Mouse (Mus musculus) CH12.LX (cell line): ENCODE results near the gene Ostm1. TPM values are rescaled to one million over a fixed set of nuclear protein-coding genes. Genes with fewer than 3 reads are reported as not detected.

Source experiments
- DNase-seq: peaks from one replicate; pipeline ENCODE4 v3.0.0-alpha.2; 2013; ENCODE audit errors: extremely low read depth
- H3K27ac ChIP-seq: 2 replicates; pipeline ENCODE4 v1.5.1; 2012; ENCODE audit warnings: low read depth, mild to moderate bottlenecking, control low read depth, moderate library complexity; ENCODE audit not compliant: insufficient read depth
- H3K27me3 ChIP-seq: replicated peaks from 2 replicates; pipeline ENCODE3; 2012; ENCODE audit warnings: inconsistent platforms
- H3K36me3 ChIP-seq, 2 experiments: replicated peaks in 1 of 2; 2 replicates each; pipeline versions ENCODE3 to v1.6.1; 2012; ENCODE audit warnings: inconsistent platforms in 1 of 2, low read length in 1 of 2, mild to moderate bottlenecking in 1 of 2, mixed read lengths in 1 of 2, moderate library complexity in 1 of 2; ENCODE audit not compliant: control insufficient read depth in 1 of 2, insufficient read depth in 1 of 2
- H3K4me1 ChIP-seq, 2 experiments: 2 replicates each; pipeline ENCODE4 v1.6.1; 2012; ENCODE audit warnings: inconsistent platforms in 1 of 2, moderate library complexity in 1 of 2; ENCODE audit not compliant: insufficient read depth in 2 of 2, control insufficient read depth in 1 of 2
- H3K4me2 ChIP-seq: 2 replicates; pipeline ENCODE4 v1.6.1; 2012; ENCODE audit warnings: low read depth, mild to moderate bottlenecking, control low read depth; ENCODE audit not compliant: poor library complexity, insufficient read depth, severe bottlenecking
- H3K4me3 ChIP-seq, 3 experiments: fragments of 150-350 bp in 1 of 3; sonication (generic) in 1 of 3; replicated peaks in 1 of 3; 2 replicates each; pipeline versions ENCODE3 to v1.5.1; 2011 to 2012; ENCODE audit warnings: low read depth in 2 of 3, low read length in 2 of 3, mild to moderate bottlenecking in 2 of 3, moderate library complexity in 2 of 3, control low read depth in 1 of 3, improper control_type of control experiment in 1 of 3, inconsistent platforms in 1 of 3, mixed read lengths in 1 of 3; ENCODE audit not compliant: poor library complexity in 1 of 3
- H3K79me2 ChIP-seq: replicated peaks from 2 replicates; pipeline ENCODE4 v1.6.1; 2012; ENCODE audit warnings: mild to moderate bottlenecking, moderate library complexity; ENCODE audit not compliant: control insufficient read depth, poor library complexity, insufficient read depth, severe bottlenecking; ENCODE audit errors: extremely low read depth
- H3K9ac ChIP-seq: 2 replicates; pipeline ENCODE4 v1.6.1; 2012; ENCODE audit warnings: low read depth, mild to moderate bottlenecking, control low read depth, moderate library complexity; ENCODE audit not compliant: insufficient read depth
- H3K9me3 ChIP-seq: replicated peaks from 2 replicates; pipeline ENCODE3; 2012; ENCODE audit warnings: low read length, inconsistent platforms, mixed read lengths
- BHLHE40 ChIP-seq: IDR thresholded peaks from 2 replicates; pipeline ENCODE4 v1.6.1; 2011; ENCODE audit warnings: mild to moderate bottlenecking, low read depth, low read length, improper control_type of control experiment
- CHD1 ChIP-seq: IDR thresholded peaks from 2 replicates; pipeline ENCODE4 v1.6.1; 2012; ENCODE audit warnings: low read depth, low read length, improper control_type of control experiment, inconsistent platforms
- CHD2 ChIP-seq: IDR thresholded peaks from 2 replicates; pipeline ENCODE4 v1.6.1; 2011; ENCODE audit warnings: low read length, improper control_type of control experiment
- CTCF ChIP-seq, 2 experiments: IDR thresholded peaks in 1 of 2; conservative IDR thresholded peaks in 1 of 2; 2 replicates each; pipeline ENCODE4 v1.5.1; 2011 to 2012; ENCODE audit warnings: low read depth in 2 of 2, low read length in 2 of 2, improper control_type of control experiment in 1 of 2, inconsistent platforms in 1 of 2, mild to moderate bottlenecking in 1 of 2, moderate library complexity in 1 of 2
- E2F4 ChIP-seq: IDR thresholded peaks from 2 replicates; pipeline ENCODE4 v1.6.1; 2011; ENCODE audit warnings: low read depth, low read length, improper control_type of control experiment; ENCODE audit not compliant: insufficient replicate concordance
- ELF1 ChIP-seq: IDR thresholded peaks from 2 replicates; pipeline ENCODE4 v1.6.1; 2014; ENCODE audit warnings: low read depth, mild to moderate bottlenecking, inconsistent platforms, low read length, improper control_type of control experiment
- EP300 ChIP-seq: IDR thresholded peaks from 2 replicates; pipeline ENCODE4 v1.6.1; 2011; ENCODE audit warnings: low read length, improper control_type of control experiment
- ETS1 ChIP-seq: conservative IDR thresholded peaks from 2 replicates; pipeline ENCODE4 v1.6.1; 2012; ENCODE audit warnings: low read depth, mild to moderate bottlenecking, inconsistent platforms, low read length, improper control_type of control experiment, moderate library complexity
- HCFC1 ChIP-seq: IDR thresholded peaks from 2 replicates; pipeline ENCODE4 v1.6.1; 2012; ENCODE audit warnings: low read depth, mild to moderate bottlenecking, inconsistent platforms, low read length, improper control_type of control experiment
- IRF4 ChIP-seq: IDR thresholded peaks from 2 replicates; pipeline ENCODE4 v1.6.1; 2014; ENCODE audit warnings: low read depth, mild to moderate bottlenecking, inconsistent platforms, low read length, improper control_type of control experiment
- JUND ChIP-seq: conservative IDR thresholded peaks from 2 replicates; pipeline ENCODE4 v1.6.1; 2011; ENCODE audit warnings: low read depth, low read length, improper control_type of control experiment
- KAT2A ChIP-seq: IDR thresholded peaks from 2 replicates; pipeline ENCODE4 v1.6.1; 2012; ENCODE audit warnings: low read length, improper control_type of control experiment, inconsistent platforms; ENCODE audit not compliant: insufficient replicate concordance
- MAFK ChIP-seq: IDR thresholded peaks from 2 replicates; pipeline ENCODE4 v1.6.1; 2011; ENCODE audit warnings: low read length, improper control_type of control experiment; ENCODE audit not compliant: insufficient replicate concordance
- MAZ ChIP-seq: IDR thresholded peaks from 2 replicates; pipeline ENCODE4 v1.6.1; 2012; ENCODE audit warnings: low read depth, mild to moderate bottlenecking, inconsistent platforms, low read length, improper control_type of control experiment, moderate library complexity
- MEF2A ChIP-seq: IDR thresholded peaks from 2 replicates; pipeline ENCODE4 v1.6.1; 2014; ENCODE audit warnings: low read depth, mild to moderate bottlenecking, inconsistent platforms, low read length, improper control_type of control experiment, borderline replicate concordance
- NELFE ChIP-seq: IDR thresholded peaks from 2 replicates; pipeline ENCODE4 v1.6.1; 2011; ENCODE audit warnings: low read depth, low read length, improper control_type of control experiment
- NRF1 ChIP-seq: IDR thresholded peaks from 2 replicates; pipeline ENCODE4 v1.6.1; 2014; ENCODE audit warnings: low read depth, mild to moderate bottlenecking, inconsistent platforms, low read length, improper control_type of control experiment, moderate library complexity
- POLR2A ChIP-seq: IDR thresholded peaks from 2 replicates; pipeline ENCODE4 v1.6.1; 2011; ENCODE audit warnings: low read depth, mild to moderate bottlenecking, improper control_type of control experiment, low read length
- RCOR1 ChIP-seq: conservative IDR thresholded peaks from 2 replicates; pipeline ENCODE4 v1.6.1; 2012; ENCODE audit warnings: low read depth, mild to moderate bottlenecking, inconsistent platforms, low read length, improper control_type of control experiment
- SIN3A ChIP-seq: IDR thresholded peaks from 2 replicates; pipeline ENCODE4 v1.6.1; 2012; ENCODE audit warnings: low read length, improper control_type of control experiment, inconsistent platforms
- SMC3 ChIP-seq: IDR thresholded peaks from 2 replicates; pipeline ENCODE4 v1.6.1; 2011; ENCODE audit warnings: low read depth, low read length, improper control_type of control experiment
- TBP ChIP-seq: conservative IDR thresholded peaks from 2 replicates; pipeline ENCODE4 v1.6.1; 2011; ENCODE audit warnings: low read depth, low read length, improper control_type of control experiment
- UBTF ChIP-seq: IDR thresholded peaks from 2 replicates; pipeline ENCODE4 v1.6.1; 2012; ENCODE audit warnings: low read depth, mild to moderate bottlenecking, inconsistent platforms, low read length, improper control_type of control experiment, moderate library complexity
- USF1 ChIP-seq: IDR thresholded peaks from 2 replicates; pipeline ENCODE4 v1.6.1; 2014; ENCODE audit warnings: low read depth, mild to moderate bottlenecking, inconsistent platforms, low read length, improper control_type of control experiment
- ZC3H11A ChIP-seq: IDR thresholded peaks from 2 replicates; pipeline ENCODE4 v1.6.1; 2012; ENCODE audit warnings: low read depth, mild to moderate bottlenecking, inconsistent platforms, low read length, improper control_type of control experiment
- ZKSCAN1 ChIP-seq: IDR thresholded peaks from 2 replicates; pipeline ENCODE4 v1.6.1; 2012; ENCODE audit warnings: low read depth, inconsistent platforms, low read length, improper control_type of control experiment, borderline replicate concordance
- ZNF384 ChIP-seq: IDR thresholded peaks from 2 replicates; pipeline ENCODE4 v1.6.1; 2012; ENCODE audit warnings: low read depth, low read length, improper control_type of control experiment, inconsistent platforms
- dilution Hi-C: fragments of 300-500 bp; cut with MboI; formaldehyde crosslinking; loops from 2 replicates; pipeline ENCODE4 v1.14.3; 2020; ENCODE audit warnings: low sequenced_read_pairs; ENCODE audit not compliant: extremely low pct_unique_long_range_greater_than_20kb, extremely low pct_ligation_motif_present
- in situ Hi-C: fragments of 300-500 bp; cut with MboI; formaldehyde crosslinking; loops from 3 replicates; pipeline ENCODE4 v1.14.3; 2019; ENCODE audit warnings: low sequenced_read_pairs, low pct_ligation_motif_present, low pct_unique_long_range_greater_than_20kb, mixed read lengths
- polyA plus RNA-seq: library from polyadenylated mRNA; unstranded; fragments of >175 nt; gene quantifications from 2 replicates; pipeline ENCODE4 v1.2.1, GENCODE M21; 2012; ENCODE audit warnings: low read depth; ENCODE audit not compliant: insufficient read length
- total RNA-seq, 2 experiments: library from RNA; depleted of rRNA; stranded (reverse); fragments of 300-350 nt in 1 of 2; fragments of >200 nt in 1 of 2; gene quantifications; 2 replicates each; pipeline ENCODE4 v1.2.3; 2012 to 2014

The Ostm1 gene
- total and polyA plus RNA-seq, 3 experiments: 19.4 to 30.2 (median 19.4) TPM

- Histone ChIP-seq H3K36me3 (no peaks in the 10 kb centered on the region), H3K9me3 (no peaks in the 10 kb centered on the region), H3K9ac (no peak overlapping the region), H3K27ac (no peak overlapping the region)
- DNase-seq: no peak
- in situ Hi-C loops: loop anchor here (10.0 kb wide), 1 partner anchor 328 kb away; no protein-coding TSS in a partner anchor
- no peak for TF ChIP-seq UBTF
- TF ChIP-seq NRF1: no peak
- no peak for TF ChIP-seq EP300
- no peak for TF ChIP-seq KAT2A
- TF ChIP-seq IRF4: no peak
- no peak for TF ChIP-seq MAFK
- TF ChIP-seq ZKSCAN1: no peak
- TF ChIP-seq SMC3: no peak
- no peak for TF ChIP-seq JUND
- TF ChIP-seq RCOR1: no peak
- no peak for TF ChIP-seq BHLHE40
- TF ChIP-seq, all 38 proteins: peak for 0
- Histone ChIP-seq H3K4me1 (peaks cover 4 to 7% of the 10 kb centered on the region in 2 experiments; a peak in 1 of 4 replicates), H3K79me2 (no peaks in the 10 kb centered on the region), H3K4me2 (peak overlapping the region; percentile 10; the same call in 1 of the 2 replicates), H3K27me3 (no peaks in the 10 kb centered on the region), H3K4me3 (peak overlapping the region in 1 of 3 experiments; percentile 32)
- dilution Hi-C loops: no loop called here
Observed at GRCm38 (mm10) chr10:42632453-42633360, 49.1 kb downstream of the Ostm1 start.

- H3K9ac ChIP-seq: no peak overlapping the region
- no peaks in the 10 kb centered on the region for H3K9me3 ChIP-seq
- in situ Hi-C loops (loop anchor here (10.0 kb wide), 1 partner anchor 329 kb away; no protein-coding TSS in a partner anchor), dilution Hi-C loops (no loop called here)
- peak overlapping the region in 1 of 3 experiments; percentile 32 for H3K4me3 ChIP-seq
- H3K4me1 ChIP-seq: peaks cover 4 to 7% of the 10 kb centered on the region in 2 experiments; a peak in 1 of 4 replicates
- no peak overlapping the region for H3K27ac ChIP-seq
- no peaks in the 10 kb centered on the region for H3K27me3 ChIP-seq
- no peaks in the 10 kb centered on the region for H3K79me2 ChIP-seq
- TF ChIP-seq POLR2A (no peak), ZC3H11A (no peak), CHD1 (no peak), ZNF384 (no peak), SMC3 (no peak), MAZ (no peak), MEF2A (no peak), ZKSCAN1 (no peak), CTCF (conservative IDR thresholded peaks at IDR 0.05 in 1 of 2, IDR thresholded peaks at IDR 0.05 in 1 of 2; ENCODE audit: low read depth in 2 of 2, low read length in 2 of 2) (no peak), TBP (no peak), SIN3A (no peak), NELFE (no peak), USF1 (no peak), ELF1 (no peak), HCFC1 (no peak), E2F4 (no peak), ETS1 (no peak), JUND (no peak), CHD2 (no peak)
- H3K4me2 ChIP-seq: peak overlapping the region; percentile 10; the same call in 1 of the 2 replicates
- DNase-seq: no peak
- H3K36me3 ChIP-seq: no peaks in the 10 kb centered on the region
Observed at GRCm38 (mm10) chr10:42633361-42634121, 49.9 kb downstream of the Ostm1 start.
